Mouse (Mus musculus): ENCODE results near the gene Klf2. TPM values are rescaled to one million over a fixed set of nuclear protein-coding genes. Genes with fewer than 3 reads are reported as not detected.
A peak's percentile ranks its signal among the peaks of the same experiment; 100 is the strongest.

Gene Klf2
- polyA plus RNA-seq, 1 experiment from 2014 or later, result 9.5 TPM

DNA sequence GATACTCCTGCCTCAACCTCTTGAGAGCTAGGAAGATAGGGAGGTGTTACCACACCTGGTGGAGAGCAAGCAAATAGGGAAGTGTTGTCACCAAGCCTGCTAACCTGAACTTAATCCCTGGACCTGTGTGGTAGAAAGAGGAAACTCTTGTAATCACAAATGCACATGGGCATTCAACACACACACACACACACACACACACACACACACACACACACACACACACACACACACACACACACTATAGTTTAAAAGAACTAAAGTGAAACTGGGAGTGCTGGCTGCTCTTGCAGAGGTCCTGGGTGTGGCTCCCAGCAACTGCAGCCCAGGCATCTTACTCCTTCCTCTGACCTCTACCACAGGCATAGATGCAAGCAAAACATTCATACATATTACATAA, 41.3 kb downstream of the Klf2 start:
- H3K4me2 ChIP-seq (replicated peaks; ENCODE audit: low read depth), result no peak overlapping the region
- no peaks in the 10 kb centered on the region for H3K9me3 ChIP-seq (ENCODE audit: control insufficient read depth, low read length)
- no peak overlapping the region for H3K27ac ChIP-seq (replicated peaks)
- TF ChIP-seq CTCF (IDR thresholded peaks at IDR 0.05; ENCODE audit: low read depth), result no peak
- no peak for TF ChIP-seq EP300 (optimal IDR thresholded peaks at IDR 0.05)
- ATAC-seq (ENCODE audit: low FRiP score, low TSS enrichment), result peak; percentile 73
- H3K4me1 ChIP-seq (replicated peaks; ENCODE audit: control insufficient read depth, insufficient read depth), result no peaks in the 10 kb centered on the region
- H3K36me3 ChIP-seq (ENCODE audit: control insufficient read depth, insufficient read depth, low read length), result peaks cover 23% of the 10 kb centered on the region
- no peak overlapping the region for H3K9ac ChIP-seq (ENCODE audit: low read length)
- no peak overlapping the region for H3K4me3 ChIP-seq (ENCODE audit: low read depth, low read length)
- DNase-seq (ENCODE audit: low spot score), result peak; percentile 19
- no peaks in the 10 kb centered on the region for H3K27me3 ChIP-seq (ENCODE audit: control insufficient read depth, insufficient read depth, low read length)

GRCm38 (mm10) chr8:72362754-72363153, 43.9 kb downstream of the Klf2 start:
- Histone ChIP-seq H3K4me3 (ENCODE audit: low read depth, low read length) (no peak overlapping the region), H3K4me2 (replicated peaks; ENCODE audit: low read depth) (no peak overlapping the region), H3K27ac (replicated peaks) (no peak overlapping the region), H3K27me3 (ENCODE audit: control insufficient read depth, insufficient read depth, low read length) (no peaks in the 10 kb centered on the region), H3K9ac (ENCODE audit: low read length) (no peak overlapping the region), H3K36me3 (ENCODE audit: control insufficient read depth, insufficient read depth, low read length) (peaks cover 23% of the 10 kb centered on the region), H3K9me3 (ENCODE audit: control insufficient read depth, low read length) (no peaks in the 10 kb centered on the region), H3K4me1 (replicated peaks; ENCODE audit: control insufficient read depth, insufficient read depth) (no peaks in the 10 kb centered on the region)
- DNase-seq (ENCODE audit: low spot score), result no peak
- WGBS, result 94% methylated on average over 4 of the region's 4 CpGs
- TF ChIP-seq EP300 (optimal IDR thresholded peaks at IDR 0.05), result no peak
- no peak for TF ChIP-seq CTCF (IDR thresholded peaks at IDR 0.05; ENCODE audit: low read depth)
- ATAC-seq (ENCODE audit: low FRiP score, low TSS enrichment), result no peak

- H3K27ac ChIP-seq (replicated peaks), result no peak overlapping the region
- H3K4me1 ChIP-seq (replicated peaks; ENCODE audit: control insufficient read depth, insufficient read depth), result no peaks in the 10 kb centered on the region
- no peak for ATAC-seq (ENCODE audit: low FRiP score, low TSS enrichment)
- H3K36me3 ChIP-seq (ENCODE audit: control insufficient read depth, insufficient read depth, low read length), result peaks cover 27% of the 10 kb centered on the region
- H3K27me3 ChIP-seq (ENCODE audit: control insufficient read depth, insufficient read depth, low read length), result no peaks in the 10 kb centered on the region
- no peak overlapping the region for H3K4me3 ChIP-seq (ENCODE audit: low read depth, low read length)
- no peak overlapping the region for H3K4me2 ChIP-seq (replicated peaks; ENCODE audit: low read depth)
- DNase-seq (ENCODE audit: low spot score), result no peak
- TF ChIP-seq CTCF (IDR thresholded peaks at IDR 0.05; ENCODE audit: low read depth) (no peak), EP300 (optimal IDR thresholded peaks at IDR 0.05) (no peak)
- 79% methylated on average over 7 of the region's 7 CpGs for WGBS
- no peaks in the 10 kb centered on the region for H3K9me3 ChIP-seq (ENCODE audit: control insufficient read depth, low read length)
- no peak overlapping the region for H3K9ac ChIP-seq (ENCODE audit: low read length)
Measured at GRCm38 (mm10) chr8:72363457-72363856, 44.6 kb downstream of the Klf2 start.

GRCm38 (mm10) chr8:72365016-72365415, 46.2 kb downstream of the Klf2 start:
- H3K9me3 ChIP-seq (ENCODE audit: control insufficient read depth, low read length), result no peaks in the 10 kb centered on the region
- H3K36me3 ChIP-seq (ENCODE audit: control insufficient read depth, insufficient read depth, low read length), result peaks cover 31% of the 10 kb centered on the region
- TF ChIP-seq CTCF (IDR thresholded peaks at IDR 0.05; ENCODE audit: low read depth), result no peak
- TF ChIP-seq EP300 (optimal IDR thresholded peaks at IDR 0.05), result no peak
- no peak for ATAC-seq (ENCODE audit: low FRiP score, low TSS enrichment)
- no peak overlapping the region for H3K4me2 ChIP-seq (replicated peaks; ENCODE audit: low read depth)
- no peak for DNase-seq (ENCODE audit: low spot score)
- 84% methylated on average over 2 of the region's 2 CpGs for WGBS
- no peaks in the 10 kb centered on the region for H3K4me1 ChIP-seq (replicated peaks; ENCODE audit: control insufficient read depth, insufficient read depth)
- no peak overlapping the region for H3K4me3 ChIP-seq (ENCODE audit: low read depth, low read length)
- no peak overlapping the region for H3K9ac ChIP-seq (ENCODE audit: low read length)
- no peaks in the 10 kb centered on the region for H3K27me3 ChIP-seq (ENCODE audit: control insufficient read depth, insufficient read depth, low read length)
- no peak overlapping the region for H3K27ac ChIP-seq (replicated peaks)

DNA sequence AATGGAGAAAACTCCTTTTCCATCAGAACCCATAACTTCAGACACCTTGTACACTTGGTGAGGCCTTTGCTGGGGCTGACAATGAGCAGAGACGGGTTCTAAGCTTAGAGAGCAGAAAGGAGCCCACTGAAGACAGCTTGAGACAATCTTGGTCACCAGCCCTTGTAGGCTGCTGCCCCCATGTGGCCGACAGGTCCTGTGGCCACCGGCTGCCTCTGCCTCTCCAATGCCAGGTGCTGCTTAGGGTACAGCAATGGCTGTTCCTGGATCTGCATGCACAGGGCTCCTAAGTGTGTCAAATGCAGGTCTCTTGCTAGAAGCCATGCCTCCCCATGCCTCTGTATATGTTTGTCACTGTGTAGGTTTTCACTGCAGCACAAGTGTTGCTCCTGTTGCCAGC, 47.0 kb downstream of the Klf2 start:
- H3K9me3 ChIP-seq (ENCODE audit: control insufficient read depth, low read length), result no peaks in the 10 kb centered on the region
- H3K9ac ChIP-seq (ENCODE audit: low read length), result no peak overlapping the region
- ATAC-seq (ENCODE audit: low FRiP score, low TSS enrichment) (peak; percentile 59; the same call in 1 of the 2 replicates), DNase-seq (ENCODE audit: low spot score) (peak; percentile 77)
- H3K4me2 ChIP-seq (replicated peaks; ENCODE audit: low read depth), result no peak overlapping the region
- H3K27ac ChIP-seq (replicated peaks), result no peak overlapping the region
- H3K27me3 ChIP-seq (ENCODE audit: control insufficient read depth, insufficient read depth, low read length), result no peaks in the 10 kb centered on the region
- TF ChIP-seq EP300 (optimal IDR thresholded peaks at IDR 0.05) (no peak), CTCF (IDR thresholded peaks at IDR 0.05; ENCODE audit: low read depth) (peak; percentile 96)
- H3K36me3 ChIP-seq (ENCODE audit: control insufficient read depth, insufficient read depth, low read length), result peaks cover 34% of the 10 kb centered on the region
- 10% methylated on average over 3 of the region's 3 CpGs for WGBS
- no peak overlapping the region for H3K4me3 ChIP-seq (ENCODE audit: low read depth, low read length)
- H3K4me1 ChIP-seq (replicated peaks; ENCODE audit: control insufficient read depth, insufficient read depth), result no peaks in the 10 kb centered on the region

DNA sequence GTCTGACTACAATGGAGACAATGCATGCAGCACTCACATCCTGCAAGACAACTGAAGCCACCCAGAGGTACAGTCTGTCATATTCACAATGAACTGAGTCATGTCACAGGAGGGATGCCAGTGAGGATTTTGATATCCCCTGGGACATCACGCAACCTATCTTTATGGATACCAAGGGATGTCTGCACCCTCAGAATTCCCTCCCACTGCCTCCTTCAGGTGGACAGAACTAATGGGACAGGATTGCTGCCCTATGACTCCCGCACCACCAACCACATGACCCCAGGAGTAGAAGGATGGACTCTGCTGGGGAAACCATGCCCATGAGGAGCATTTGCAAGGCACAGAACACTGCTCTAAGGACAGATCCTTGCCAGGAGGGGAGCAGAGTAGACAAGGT, 47.6 kb downstream of the Klf2 start:
- Histone ChIP-seq H3K4me1 (replicated peaks; ENCODE audit: control insufficient read depth, insufficient read depth) (no peaks in the 10 kb centered on the region), H3K4me3 (ENCODE audit: low read depth, low read length) (no peak overlapping the region), H3K27ac (replicated peaks) (no peak overlapping the region), H3K36me3 (ENCODE audit: control insufficient read depth, insufficient read depth, low read length) (peaks cover 37% of the 10 kb centered on the region), H3K9ac (ENCODE audit: low read length) (no peak overlapping the region), H3K27me3 (ENCODE audit: control insufficient read depth, insufficient read depth, low read length) (no peaks in the 10 kb centered on the region), H3K9me3 (ENCODE audit: control insufficient read depth, low read length) (no peaks in the 10 kb centered on the region), H3K4me2 (replicated peaks; ENCODE audit: low read depth) (no peak overlapping the region)
- 90% methylated on average over 2 of the region's 2 CpGs for WGBS
- ATAC-seq (ENCODE audit: low FRiP score, low TSS enrichment) (no peak), DNase-seq (ENCODE audit: low spot score) (no peak)
- TF ChIP-seq EP300 (optimal IDR thresholded peaks at IDR 0.05), result no peak
- no peak for TF ChIP-seq CTCF (IDR thresholded peaks at IDR 0.05; ENCODE audit: low read depth)

Other genes with a start within 250 kb of the Klf2 start
- 0.05 TPM in 1 of 2 replicates, not detected in the other for gene Olfr373, start 235.9 kb upstream of the Klf2 start, polyA plus RNA-seq (2015; fragmentation: Nextera tagmentation; extraction: Ambion mirVana)
- gene Olfr374, start 212.0 kb upstream of the Klf2 start, polyA plus RNA-seq (2015; fragmentation: Nextera tagmentation; extraction: Ambion mirVana), result 0.06 TPM in 1 of 2 replicates, not detected in the other
- gene Tpm4, start 184.1 kb upstream of the Klf2 start, polyA plus RNA-seq (2015; fragmentation: Nextera tagmentation; extraction: Ambion mirVana), result 330 and 364 TPM in 2 replicates
- 84.0 and 88.6 TPM in 2 replicates for gene Rab8a, start 157.8 kb upstream of the Klf2 start, polyA plus RNA-seq (2015; fragmentation: Nextera tagmentation; extraction: Ambion mirVana)
- gene Hsh2d, start 129.4 kb upstream of the Klf2 start, polyA plus RNA-seq (2015; fragmentation: Nextera tagmentation; extraction: Ambion mirVana), result 3.9 TPM in 2 replicates
- gene Cib3, start 106.2 kb upstream of the Klf2 start, polyA plus RNA-seq (2015; fragmentation: Nextera tagmentation; extraction: Ambion mirVana), result 0.45 and 0.79 TPM in 2 replicates
- not detected in 2 replicates for gene Gm11034, start 105.4 kb upstream of the Klf2 start, polyA plus RNA-seq (2015; fragmentation: Nextera tagmentation; extraction: Ambion mirVana)
- 53.8 and 57.4 TPM in 2 replicates for gene Fam32a, start 99.3 kb upstream of the Klf2 start, polyA plus RNA-seq (2015; fragmentation: Nextera tagmentation; extraction: Ambion mirVana)
- gene Ap1m1, start 79.0 kb upstream of the Klf2 start, polyA plus RNA-seq (2015; fragmentation: Nextera tagmentation; extraction: Ambion mirVana), result 38.2 and 42.0 TPM in 2 replicates
- gene Gm10282, start 13.8 kb upstream of the Klf2 start, polyA plus RNA-seq (2015; fragmentation: Nextera tagmentation; extraction: Ambion mirVana), result 9.6 and 9.9 TPM in 2 replicates
- gene Eps15l1, start 102.4 kb downstream of the Klf2 start, polyA plus RNA-seq (2015; fragmentation: Nextera tagmentation; extraction: Ambion mirVana), result 20.7 and 23.5 TPM in 2 replicates
- gene Calr3, start 124.8 kb downstream of the Klf2 start, polyA plus RNA-seq (2015; fragmentation: Nextera tagmentation; extraction: Ambion mirVana), result 5.4 TPM in 2 replicates
- 4.2 and 5.4 TPM in 2 replicates for gene 1700030K09Rik, start 124.8 kb downstream of the Klf2 start, polyA plus RNA-seq (2015; fragmentation: Nextera tagmentation; extraction: Ambion mirVana)
- 15.6 and 19.2 TPM in 2 replicates for gene Cherp, start 156.2 kb downstream of the Klf2 start, polyA plus RNA-seq (2015; fragmentation: Nextera tagmentation; extraction: Ambion mirVana)
- gene Slc35e1, start 173.6 kb downstream of the Klf2 start, polyA plus RNA-seq (2015; fragmentation: Nextera tagmentation; extraction: Ambion mirVana), result 8.5 TPM in 2 replicates
- 7.1 and 7.4 TPM in 2 replicates for gene Med26, start 229.2 kb downstream of the Klf2 start, polyA plus RNA-seq (2015; fragmentation: Nextera tagmentation; extraction: Ambion mirVana)